Mouse (Mus musculus) cerebellum, adult 8-10 months (tissue): ENCODE measurements at regions not wholly inside any gene's neighbourhood (a gene's known extent, or its start where the extent isn't known, plus 50 kb on each side); places are given as distances from the start of the nearest gene placed in this dataset.

Experiments
- DNase-seq: peaks from one replicate; pipeline ENCODE4 v3.0.0; 2022

DNA sequence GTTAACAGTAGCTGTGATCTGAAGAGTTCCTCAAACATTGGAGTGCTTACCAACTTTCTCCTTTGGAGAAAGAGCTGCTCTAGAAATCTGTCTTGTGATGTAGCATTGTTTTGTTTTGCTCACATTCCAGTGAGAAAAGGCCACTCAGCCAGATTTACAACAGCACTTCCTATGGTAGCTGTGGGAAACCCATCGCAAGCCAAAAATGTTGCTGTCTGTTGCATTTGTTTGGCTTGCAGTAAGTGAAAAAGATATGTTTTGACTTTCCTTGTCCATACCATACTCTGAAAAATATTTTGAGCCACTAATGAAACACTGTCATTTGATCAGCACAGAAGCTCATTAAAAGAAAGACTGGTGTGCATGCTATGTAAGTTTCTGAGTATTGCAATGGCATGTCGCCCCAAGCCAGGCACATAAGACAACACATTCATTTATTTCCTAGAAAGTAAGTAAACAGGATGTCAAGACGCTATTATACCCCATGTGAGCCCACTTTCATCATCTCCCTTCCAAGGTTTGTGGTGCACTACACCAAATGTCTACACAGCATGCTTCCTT is 66.2 kb downstream of the Car2 start:
- no peak for DNase-seq

DNA sequence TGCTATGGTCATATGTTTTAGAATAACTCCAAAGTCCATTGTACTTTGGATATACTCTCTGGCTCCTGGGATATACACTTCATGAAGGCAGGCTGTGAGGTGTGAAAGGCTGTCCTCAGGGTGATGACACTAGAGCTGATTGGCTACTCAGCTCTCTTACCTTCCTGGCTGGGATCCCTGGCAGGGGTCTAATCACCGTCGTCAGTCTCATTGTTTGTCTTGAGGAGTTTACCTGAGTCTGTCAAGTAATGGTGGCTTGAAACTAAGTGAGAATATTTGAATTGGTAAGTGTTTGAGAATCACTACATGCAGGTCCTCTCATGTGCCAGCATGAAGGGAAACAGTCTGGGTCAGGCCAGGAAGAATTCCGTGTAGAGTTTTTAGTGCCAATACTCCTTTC is 66.9 kb downstream of the Car2 start:
- no peak for DNase-seq

DNA sequence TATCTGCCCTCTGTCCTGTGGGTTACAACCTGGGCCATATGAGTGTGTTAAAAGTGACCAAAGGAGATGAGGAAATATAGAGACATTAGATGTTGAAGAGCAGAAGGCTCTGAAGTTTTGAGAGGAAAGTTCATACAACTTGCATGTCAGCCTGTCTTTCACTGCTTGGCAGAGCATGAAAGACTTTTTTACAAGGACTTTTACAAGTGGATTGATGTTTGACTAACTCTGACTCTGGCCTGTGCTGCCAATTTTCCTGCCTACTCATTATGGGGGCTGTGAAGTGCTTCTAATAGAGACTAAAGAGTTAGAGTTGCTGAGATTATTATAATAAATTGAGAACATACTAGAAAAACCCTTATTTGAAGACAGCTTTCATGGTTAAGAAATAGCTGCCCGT is 71.4 kb downstream of the Car2 start:
- no peak for DNase-seq

DNA sequence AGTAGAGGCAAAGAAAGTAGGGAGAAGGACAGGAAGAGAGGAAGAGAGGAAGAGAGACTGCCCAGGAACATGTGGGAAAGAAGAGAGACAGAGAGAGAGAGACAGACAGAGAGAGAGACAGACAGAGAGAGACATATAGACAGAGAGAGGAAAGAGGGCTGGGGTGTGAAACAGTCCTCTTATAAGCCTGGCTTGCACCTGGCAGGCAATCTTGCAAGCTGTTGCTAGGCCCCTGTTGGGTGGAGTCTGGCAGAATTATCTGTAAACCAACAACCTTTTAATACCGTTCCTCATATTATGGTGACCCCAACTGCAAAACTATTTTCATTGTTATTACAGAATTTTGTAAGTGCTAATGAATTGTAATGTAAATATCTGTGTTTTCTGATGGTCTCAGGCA is 72.2 kb downstream of the Car2 start:
- no peak for DNase-seq

- no peak for DNase-seq
These were observed 73.5 kb downstream of the Car2 start for GRCm38 (mm10) chr3:14959586-14959985.

GRCm38 (mm10) chr3:14964795-14965194 is 78.7 kb downstream of the Car2 start:
- no peak for DNase-seq

- no peak for DNase-seq
These were observed 79.5 kb downstream of the Car2 start for GRCm38 (mm10) chr3:14965438-14966044.

DNA sequence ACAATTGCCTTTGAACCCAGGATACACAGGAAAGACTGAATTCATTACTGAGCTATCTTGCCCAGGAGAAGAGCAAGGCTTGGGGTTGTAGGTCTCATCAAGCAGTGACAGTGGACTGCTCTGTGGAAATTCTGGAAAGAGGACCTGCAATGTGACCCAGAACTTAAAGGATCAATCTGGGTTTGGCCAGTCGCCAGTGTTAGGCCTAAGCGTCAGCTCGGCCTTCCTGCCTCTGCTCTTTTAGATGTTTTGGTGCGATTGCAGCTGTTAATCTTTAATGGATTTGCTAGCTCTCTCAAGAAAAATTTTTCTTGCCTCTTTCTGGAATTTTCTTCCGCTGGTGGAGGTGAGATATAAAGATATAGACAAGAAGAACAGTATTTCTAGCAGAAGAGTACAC is 81.2 kb downstream of the Car2 start:
- no peak for DNase-seq

DNA sequence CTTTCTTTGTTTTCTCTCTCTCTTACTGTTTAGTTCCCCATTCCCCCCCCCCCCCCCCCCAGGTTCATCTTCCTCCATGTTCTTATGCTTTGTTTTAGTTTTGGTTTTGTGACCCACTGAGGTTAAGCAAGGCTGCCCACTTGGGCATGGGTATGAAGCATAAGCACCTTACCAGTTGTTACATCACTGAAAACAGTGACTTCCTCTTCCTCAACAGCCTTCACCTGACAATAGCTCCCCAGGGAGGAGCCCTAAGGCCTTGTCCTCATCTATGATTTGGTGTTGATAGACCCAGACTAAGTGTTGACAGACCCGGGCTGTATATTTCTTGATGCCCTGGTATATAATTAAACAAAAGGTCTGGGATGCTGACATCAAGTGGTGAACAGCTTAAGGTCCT is 82.3 kb downstream of the Car2 start:
- no peak for DNase-seq

GRCm38 (mm10) chr3:14969698-14970097 is 83.6 kb downstream of the Car2 start:
- DNase-seq: no peak

- no peak for DNase-seq
These were observed 85.6 kb downstream of the Car2 start for GRCm38 (mm10) chr3:14971647-14972046.

DNA sequence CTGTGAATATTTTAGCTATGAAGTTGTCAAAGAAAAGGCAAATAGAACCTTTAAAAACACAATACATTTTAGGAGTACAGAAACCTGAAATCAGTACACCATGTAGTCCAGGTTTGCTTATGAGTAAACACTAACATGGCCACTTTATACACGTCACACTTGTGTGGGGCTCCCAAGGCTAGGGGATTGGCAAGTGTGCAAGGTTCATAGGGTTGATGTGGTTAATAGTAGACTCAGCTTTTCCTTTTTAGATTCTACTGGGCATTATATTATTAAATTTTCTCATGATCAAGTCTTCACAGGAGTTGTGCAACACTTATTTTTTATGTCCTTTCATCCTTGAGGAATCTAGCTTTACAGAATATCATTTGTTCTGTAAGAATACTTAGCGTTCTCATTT is 88.7 kb downstream of the Car2 start:
- no peak for DNase-seq

DNA sequence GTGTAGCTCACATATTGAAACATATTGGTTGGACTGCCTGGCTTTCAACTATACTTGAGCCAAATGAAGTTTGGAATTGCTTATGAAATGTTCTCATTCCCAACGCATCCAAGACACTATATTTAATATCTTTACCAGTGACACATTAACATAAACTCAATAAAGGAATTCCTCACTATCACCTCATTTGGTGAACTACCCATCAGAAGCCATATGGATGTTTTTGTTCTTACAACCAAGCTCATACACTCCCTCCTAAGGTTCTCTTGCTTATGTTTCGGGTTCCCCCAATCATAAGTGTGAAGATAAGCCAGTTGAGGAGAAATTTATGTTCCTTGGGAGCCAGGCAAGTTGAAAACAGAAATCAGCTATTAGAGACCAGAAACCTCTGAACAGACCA is 89.1 kb downstream of the Car2 start:
- DNase-seq: no peak

DNA sequence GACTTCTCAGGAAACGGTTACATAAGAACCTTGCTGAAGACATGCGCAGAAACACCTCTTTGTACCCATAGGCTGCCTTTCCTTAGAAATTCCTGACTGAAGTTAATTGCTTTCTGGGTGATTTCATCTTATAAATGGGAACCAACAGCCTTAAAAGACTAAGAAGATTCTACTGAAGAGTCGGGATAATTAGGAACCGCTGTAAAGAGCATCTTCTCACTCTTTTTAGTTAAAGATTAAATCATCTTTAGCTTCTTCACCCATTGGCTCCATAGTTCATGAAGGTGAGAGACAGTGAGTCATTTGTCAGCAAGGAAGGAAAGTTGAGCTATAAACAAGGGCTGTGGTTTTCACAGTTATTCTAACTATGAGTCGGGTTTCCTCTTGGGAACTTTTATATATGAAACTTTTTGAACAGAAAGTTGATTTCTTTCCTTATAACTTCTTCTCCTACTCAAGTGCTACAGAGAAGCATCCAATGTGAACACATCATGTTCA is 93.1 kb downstream of the Car2 start:
- no peak for DNase-seq

GRCm38 (mm10) chr3:14989635-14990034 is 103.6 kb downstream of the Car2 start:
- no peak for DNase-seq

DNA sequence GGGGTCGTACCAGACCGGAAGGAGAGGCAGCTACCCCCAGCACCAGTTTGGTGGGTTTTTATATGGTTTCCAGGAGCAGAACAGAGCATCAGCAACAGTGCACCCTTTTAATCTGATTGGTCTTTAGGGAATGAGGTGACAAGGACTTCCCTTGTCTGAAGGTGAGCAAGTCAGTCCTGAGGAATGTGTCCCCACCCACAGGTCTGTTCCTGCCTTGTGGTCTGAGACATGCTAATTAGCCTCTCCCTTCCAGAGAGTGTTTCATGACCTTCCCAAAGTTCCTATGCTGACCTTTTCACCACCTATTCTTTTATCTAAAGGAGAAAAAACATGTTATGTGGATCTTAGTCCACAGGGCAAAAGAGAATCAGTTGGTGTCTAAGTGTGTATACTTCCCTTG is 107.9 kb downstream of the Car2 start:
- DNase-seq: no peak

DNA sequence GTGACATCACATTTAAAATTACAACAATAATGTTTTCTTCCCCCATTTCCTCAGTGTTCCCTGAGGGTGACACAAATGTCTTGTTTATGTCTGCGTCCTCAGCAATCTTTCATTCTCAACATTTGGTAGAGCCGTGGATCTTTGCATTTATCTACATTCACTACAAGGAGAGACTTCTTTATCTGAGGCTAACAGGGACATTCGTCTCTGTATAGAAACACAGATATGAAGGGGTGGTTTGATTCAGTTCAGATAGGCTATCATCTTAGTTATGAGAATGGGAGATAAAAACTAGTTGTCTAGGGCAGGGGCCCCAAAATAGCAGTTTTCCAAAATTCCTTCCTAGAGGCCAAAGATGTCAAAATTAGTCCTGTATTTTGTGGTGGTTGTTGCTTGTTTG is 111.2 kb downstream of the Car2 start:
- no peak for DNase-seq

DNA sequence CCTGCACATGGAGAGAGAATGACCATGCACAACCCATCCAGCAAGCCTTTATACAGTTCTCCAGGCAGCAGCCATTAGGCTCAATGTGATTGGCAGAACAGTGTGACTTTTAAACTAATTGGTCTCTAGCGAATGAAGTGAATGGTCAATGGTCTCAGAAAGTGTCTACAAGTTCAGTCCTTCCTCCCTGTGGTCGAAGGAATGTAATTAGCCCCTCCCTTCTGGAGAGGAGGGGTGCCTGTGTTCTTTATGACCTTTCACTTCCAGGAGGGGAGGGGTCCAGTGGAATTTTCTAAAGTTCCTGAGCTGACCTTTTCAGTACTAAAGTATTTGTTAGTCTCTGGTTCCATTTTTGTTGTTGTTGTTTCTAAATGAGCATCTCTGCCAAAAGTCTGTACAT is 112.4 kb downstream of the Car2 start:
- DNase-seq: no peak

DNA sequence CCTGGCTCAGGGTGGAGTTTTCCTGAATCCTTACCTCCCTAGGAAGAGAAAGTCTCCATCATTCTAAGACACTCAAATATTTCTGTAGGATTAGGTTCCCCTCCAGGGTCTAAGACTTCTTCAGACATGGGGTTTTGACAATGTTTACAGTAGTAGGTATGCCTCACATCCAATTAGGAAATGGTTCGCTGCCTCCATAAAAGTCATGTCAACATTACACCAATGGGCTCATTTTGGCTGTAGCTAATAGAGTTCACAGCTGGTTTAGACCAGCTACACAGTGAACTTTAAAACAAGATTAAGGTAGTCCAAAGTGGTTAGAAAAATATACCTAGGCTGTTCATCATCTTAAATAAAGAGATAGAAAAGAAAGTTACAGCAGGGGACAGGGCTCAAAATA is 113.3 kb downstream of the Car2 start:
- DNase-seq: no peak

- no peak for DNase-seq
These were observed 113.8 kb downstream of the Car2 start for GRCm38 (mm10) chr3:14999914-15000313.

DNA sequence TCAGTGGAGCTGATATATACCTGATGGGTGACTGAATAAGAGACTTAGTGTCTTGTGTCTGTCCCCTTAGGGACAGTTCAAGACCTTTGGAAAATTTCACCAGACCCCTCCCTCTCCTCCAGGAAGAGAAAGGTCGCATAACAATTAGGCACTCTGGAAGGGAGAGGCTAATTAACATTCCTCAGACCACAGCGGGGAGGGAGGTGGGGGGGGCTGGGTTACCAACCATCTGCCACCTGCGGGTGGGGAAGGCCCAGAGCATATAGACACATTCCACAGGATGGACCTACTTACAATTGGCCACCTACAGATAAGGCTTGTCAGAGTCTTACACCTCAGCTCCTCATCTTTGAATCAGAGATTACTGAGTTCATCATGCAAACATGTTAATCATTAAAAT is 114.6 kb downstream of the Car2 start:
- no peak for DNase-seq

GRCm38 (mm10) chr3:15007821-15008220 is 121.7 kb downstream of the Car2 start:
- DNase-seq: no peak

GRCm38 (mm10) chr3:15008501-15008900 is 122.4 kb downstream of the Car2 start:
- DNase-seq: no peak

- DNase-seq: no peak
These were observed 123.7 kb downstream of the Car2 start for GRCm38 (mm10) chr3:15009747-15010146.

GRCm38 (mm10) chr3:15016621-15017020 is 130.5 kb downstream of the Car2 start:
- no peak for DNase-seq
